28 mouse cellular contexts compared by ENCODE assay signal in the genomic region with DNA sequence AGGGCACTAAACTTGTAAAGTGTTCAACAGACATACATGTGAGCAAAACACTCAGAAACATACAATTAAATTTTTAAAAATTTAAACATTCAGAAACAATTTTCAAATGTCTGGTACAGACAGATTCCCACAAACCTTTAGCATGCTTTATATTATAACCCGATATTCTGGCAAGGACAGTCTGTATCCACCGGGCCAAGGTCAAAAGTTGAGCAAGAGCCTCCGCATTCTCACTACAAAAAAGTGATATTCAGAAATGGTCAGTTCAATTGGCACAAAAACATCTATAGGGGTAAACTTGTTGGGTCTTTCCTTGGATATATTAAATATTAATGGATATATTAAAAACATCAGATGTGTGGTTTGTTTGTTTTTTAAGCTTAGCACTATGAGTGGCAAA.
"Had no signal": no experiment of that assay in that cellular context is flagged by ENCODE, and none has a peak within 500 bp of the region (broad histone marks: within the 10 kb centered on the region; RNA-seq: fewer than 3 reads in every experiment).

No protein-coding gene starts in this region.

- H3K4me3 ChIP-seq: heart, adult 2 months; heart, embryonic 13.5 days; heart, embryonic 15.5 days; hindbrain, embryonic 10.5 days; hindbrain, embryonic 12.5 days; kidney, embryonic 15.5 days; limb, embryonic 13.5 days; limb, embryonic 15.5 days; liver, embryonic 12.5 days had no signal

- H3K27me3 ChIP-seq: heart, embryonic 13.5 days; heart, embryonic 15.5 days; hindbrain, embryonic 12.5 days; kidney, embryonic 15.5 days; limb, embryonic 13.5 days; limb, embryonic 15.5 days; liver, embryonic 12.5 days had no signal

- ATAC-seq: hindbrain, embryonic 16.5 days; intestine, embryonic 16.5 days; liver, embryonic 12.5 days had no signal

- H3K4me2 ChIP-seq: heart, embryonic 11.5 days; heart, embryonic 13.5 days; heart, embryonic 15.5 days; hindbrain, embryonic 12.5 days; hindbrain, embryonic 14.5 days; kidney, embryonic 15.5 days; limb, embryonic 13.5 days; limb, embryonic 15.5 days; liver, embryonic 12.5 days had no signal

- H3K27ac ChIP-seq: heart, adult 2 months; heart, embryonic 13.5 days; heart, embryonic 15.5 days; hindbrain, embryonic 10.5 days; hindbrain, embryonic 12.5 days; hindbrain, embryonic 14.5 days; kidney, embryonic 15.5 days; kidney, postnatal 0 days; limb, embryonic 13.5 days; limb, embryonic 15.5 days; liver, embryonic 12.5 days; liver, embryonic 14.5 days had no signal

- DNase-seq: gastrocnemius, postnatal 14 days; gastrocnemius, postnatal 36 days; heart, adult 11 months; heart, adult 2 months; heart, postnatal 14 days; heart, postnatal 4 days; kidney, adult 11 months; kidney, adult 2 months; kidney, adult 9 months; kidney, postnatal 14 days; kidney, postnatal 36 days; layer of hippocampus, adult 9-11 months; layer of hippocampus, postnatal 36 days; left cerebral cortex, postnatal 4 days had no signal

- H3K9ac ChIP-seq: heart, embryonic 13.5 days; heart, embryonic 15.5 days; hindbrain, embryonic 12.5 days; hindbrain, embryonic 14.5 days; kidney, embryonic 15.5 days; limb, embryonic 13.5 days; limb, embryonic 15.5 days; liver, embryonic 12.5 days; liver, embryonic 14.5 days had no signal

- H3K9me3 ChIP-seq: heart, embryonic 13.5 days; heart, embryonic 15.5 days; hindbrain, embryonic 10.5 days; hindbrain, embryonic 12.5 days; kidney, embryonic 15.5 days; limb, embryonic 13.5 days; limb, embryonic 15.5 days; liver, embryonic 12.5 days had no signal

- H3K4me1 ChIP-seq: heart, embryonic 13.5 days; heart, embryonic 15.5 days; hindbrain, embryonic 10.5 days; hindbrain, embryonic 12.5 days; kidney, embryonic 15.5 days; limb, embryonic 13.5 days; limb, embryonic 15.5 days; liver, embryonic 12.5 days had no signal
